Mouse (Mus musculus) left cerebral cortex, adult 2 months (tissue): Measurements from ENCODE around the gene Fancd2. TPM values are rescaled to one million over a fixed set of nuclear protein-coding genes. Genes with fewer than 3 reads are reported as not detected.

Experiments used
- DNase-seq, 2 experiments: peaks; one replicate each; pipeline ENCODE4 v3.0.0; 2021 to 2022; ENCODE audit warnings: low spot score in 2 of 2, mixed read lengths in 1 of 2; ENCODE audit errors: extremely low spot score in 1 of 2
- H3K27ac ChIP-seq: fragments of 200-600 bp; 2 replicates; pipeline ENCODE4 v1.8.1; 2022
- H3K4me3 ChIP-seq: fragments of 200-600 bp; 2 replicates; pipeline ENCODE4 v1.8.1; 2022
- CTCF ChIP-seq: fragments of 200-600 bp; IDR thresholded peaks from 2 replicates; pipeline ENCODE4 v1.8.1; 2022; ENCODE audit warnings: antibody characterized with exemption, mild to moderate bottlenecking, moderate library complexity
- intact Hi-C: fragments of 180-260 bp; cut with DNase I; formaldehyde crosslinking; loops from one replicate; pipeline ENCODE4 v1.15.1; 2025
- long read RNA-seq, 2 experiments: library from polyadenylated mRNA; stranded (forward); transcript quantifications; one replicate each; pipeline ENCODE4 v2.0.0; 2021; ENCODE audit warnings: borderline mapping rate in 2 of 2
- total RNA-seq, 2 experiments: library from RNA; stranded (reverse); gene quantifications; 2 replicates each; pipeline ENCODE4 v1.2.3; 2021

Gene Fancd2
- 1 to 10 TPM; 2.1 to 2.2 TPM for total RNA-seq
- long read RNA-seq, experiment 1, partial matches to known transcripts = 1 of 9 reads
- long read RNA-seq, experiment 1, other reads (novel, unspliced or antisense) = 8 of 9 reads
- long read RNA-seq, experiment 2, partial matches to known transcripts = 0 of 6 reads
- long read RNA-seq, experiment 2, other reads (novel, unspliced or antisense) = 6 of 6 reads

DNA sequence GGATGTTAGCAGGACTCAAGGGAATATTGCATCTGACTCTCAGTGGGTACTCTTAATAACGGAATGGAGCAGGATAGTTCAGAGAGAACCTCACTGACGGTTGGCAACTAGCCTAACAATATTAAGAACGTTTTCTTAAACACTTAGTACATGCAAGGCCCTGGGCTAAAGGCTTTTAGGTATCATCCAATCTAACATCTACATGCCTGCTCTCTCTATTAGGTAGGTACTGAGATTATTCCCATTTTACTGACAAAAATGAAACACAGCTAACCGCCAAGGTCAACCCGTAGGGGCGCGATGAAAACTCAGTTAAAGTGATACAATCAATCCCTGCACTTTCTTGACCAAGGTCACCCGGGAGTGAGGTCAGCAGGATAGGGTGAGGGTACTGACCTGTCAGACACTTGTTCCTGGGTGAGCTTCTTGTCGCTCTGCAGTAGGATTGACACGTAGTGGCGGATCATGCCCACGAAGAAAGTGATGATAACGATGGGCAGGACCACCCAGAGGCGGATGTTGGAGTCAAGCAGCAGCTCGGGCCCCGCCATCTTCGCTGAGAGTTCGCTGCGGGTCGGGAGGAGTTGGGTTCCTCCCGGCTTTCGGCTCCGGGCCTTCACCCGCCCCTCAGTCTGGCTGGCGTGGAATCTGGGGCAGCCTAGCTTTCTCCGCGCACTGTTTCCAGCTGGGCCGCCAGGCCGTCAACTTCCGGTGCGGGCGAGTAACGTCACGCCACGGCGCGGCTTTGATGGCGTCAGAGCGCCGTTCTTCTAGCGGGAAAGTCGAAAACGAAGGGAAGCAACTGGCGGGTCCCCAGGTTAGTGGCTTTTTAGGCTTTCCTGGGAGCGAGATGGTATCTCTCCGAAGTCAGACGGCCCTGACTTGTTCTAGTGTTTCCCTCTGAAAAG is at the start of gene Fancd2, which contains the start of gene Emc3:
Fancd2 (plus strand) TSS at position 751 of the 908 bp plus-strand sequence.
Emc3 (minus strand) TSS at position 721 of the 908 bp plus-strand sequence.
- Histone ChIP-seq H3K4me3 (peak within 1 kb of the TSS; percentile 96), H3K27ac (peak within 1 kb of the TSS; percentile 83)
- TF ChIP-seq CTCF = no peak; the same call in 1 of the 2 replicates
- DNase-seq = peak; percentile 92 to 97
- intact Hi-C loops = loop anchor here (5.0 kb wide), 2 partner anchors 71 to 151 kb away; partner anchors contain the start of genes Brk1 and Fancd2os

DNA sequence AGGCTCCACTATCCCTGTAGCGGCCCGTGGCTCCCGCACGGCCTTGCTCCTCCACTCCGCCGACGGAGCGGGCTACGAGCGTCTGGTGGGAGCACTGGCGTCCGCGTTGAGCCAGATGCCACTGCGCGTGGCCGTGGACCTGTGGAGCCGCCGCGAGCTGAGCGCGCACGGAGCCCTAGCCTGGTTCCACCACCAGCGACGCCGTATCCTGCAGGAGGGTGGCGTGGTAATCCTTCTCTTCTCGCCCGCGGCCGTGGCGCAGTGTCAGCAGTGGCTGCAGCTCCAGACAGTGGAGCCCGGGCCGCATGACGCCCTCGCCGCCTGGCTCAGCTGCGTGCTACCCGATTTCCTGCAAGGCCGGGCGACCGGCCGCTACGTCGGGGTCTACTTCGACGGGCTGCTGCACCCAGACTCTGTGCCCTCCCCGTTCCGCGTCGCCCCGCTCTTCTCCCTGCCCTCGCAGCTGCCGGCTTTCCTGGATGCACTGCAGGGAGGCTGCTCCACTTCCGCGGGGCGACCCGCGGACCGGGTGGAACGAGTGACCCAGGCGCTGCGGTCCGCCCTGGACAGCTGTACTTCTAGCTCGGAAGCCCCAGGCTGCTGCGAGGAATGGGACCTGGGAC is 48.9 kb upstream of the Fancd2 start:
- TF ChIP-seq CTCF = no peak; the same call in 1 of the 2 replicates
- DNase-seq = peak; percentile 47 to 57
- Histone ChIP-seq H3K27ac (peak overlapping the region; percentile 96), H3K4me3 (peak overlapping the region; percentile 80)
- intact Hi-C loops = loop anchor here (1.0 kb wide), 1 partner anchor 176 kb away; no protein-coding TSS in a partner anchor

DNA sequence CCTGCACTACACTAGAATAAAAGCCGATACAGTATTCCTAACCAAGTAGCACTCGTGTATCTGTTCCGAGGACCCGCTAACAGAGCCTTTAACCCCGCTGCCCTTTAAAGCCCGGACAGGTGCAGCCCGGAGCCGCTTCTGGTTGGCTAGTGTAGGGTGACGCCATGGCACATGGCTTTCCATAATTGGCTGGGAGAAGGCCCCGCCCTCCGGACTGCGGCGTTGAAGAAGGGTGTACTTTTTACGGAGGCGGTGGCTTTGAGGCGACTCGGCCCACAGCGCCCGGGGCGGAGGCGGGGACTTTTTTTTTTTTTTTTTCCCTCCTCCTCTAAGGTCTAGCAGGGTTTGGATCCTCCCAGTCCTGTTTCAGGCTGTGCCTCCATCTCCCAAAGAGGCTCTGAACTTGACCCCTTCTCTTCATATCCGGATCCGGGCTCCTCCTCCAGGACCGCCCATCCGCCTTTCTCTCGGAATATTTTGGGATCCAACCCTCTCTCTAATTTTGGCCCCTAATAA is 48.3 kb upstream of the Fancd2 start, which contains the start of gene Creld1:
Creld1 (plus strand) TSS at position 198 of the 516 bp plus-strand sequence.
- no peak for TF ChIP-seq CTCF
- peak; percentile 89 to 93 for DNase-seq
- Histone ChIP-seq H3K4me3 (peak within 1 kb of the TSS; percentile 80), H3K27ac (peak within 1 kb of the TSS; percentile 96)
- intact Hi-C loops = loop anchor here (1.0 kb wide), 1 partner anchor 177 kb away; no protein-coding TSS in a partner anchor

DNA sequence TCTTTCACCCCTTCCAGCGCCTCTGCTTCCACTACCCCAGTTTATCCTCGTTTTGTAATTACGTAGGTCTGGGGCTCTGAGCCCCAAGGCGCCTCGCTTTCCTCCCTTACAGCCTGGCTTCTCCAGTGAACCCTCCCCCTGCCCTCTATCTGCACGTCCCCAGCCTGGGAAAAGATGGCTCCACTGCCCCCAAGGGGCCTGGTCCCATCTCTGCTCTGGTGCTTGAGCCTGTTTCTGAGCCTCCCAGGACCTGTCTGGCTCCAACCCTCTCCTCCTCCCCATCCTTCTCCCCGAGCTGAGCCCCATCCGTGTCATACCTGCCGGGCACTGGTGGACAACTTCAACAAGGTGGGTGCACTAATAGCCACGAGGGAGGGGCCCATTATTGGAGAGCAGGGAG is 47.8 kb upstream of the Fancd2 start:
- DNase-seq = no peak
- Histone ChIP-seq H3K27ac (peak overlapping the region; percentile 96), H3K4me3 (peak overlapping the region; percentile 80)
- no peak for TF ChIP-seq CTCF
- intact Hi-C loops = loop anchor here (1.0 kb wide), 1 partner anchor 177 kb away; no protein-coding TSS in a partner anchor

DNA sequence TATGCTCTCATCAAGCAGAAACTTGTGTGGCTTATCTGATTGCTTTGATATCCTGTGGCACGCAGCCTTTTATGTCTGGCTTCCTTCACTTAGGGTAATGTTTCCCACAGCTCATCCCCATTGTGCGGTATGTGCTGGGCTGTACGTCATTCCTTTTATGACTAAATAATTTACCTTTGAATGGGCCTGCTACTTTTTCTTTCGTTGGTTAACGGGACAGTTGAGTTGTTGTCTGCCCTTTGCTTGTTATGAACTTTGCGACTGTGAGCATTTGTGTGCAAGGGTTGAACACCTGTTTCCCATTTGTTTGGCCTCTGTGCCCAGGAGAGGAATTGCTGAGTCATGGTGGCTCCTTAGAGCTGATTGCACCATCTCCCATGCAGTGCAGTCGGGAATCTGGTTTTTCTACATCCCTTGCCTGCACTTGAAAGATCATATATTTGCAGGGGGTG is 44.3 kb upstream of the Fancd2 start:
- intact Hi-C loops = no loop called here

DNA sequence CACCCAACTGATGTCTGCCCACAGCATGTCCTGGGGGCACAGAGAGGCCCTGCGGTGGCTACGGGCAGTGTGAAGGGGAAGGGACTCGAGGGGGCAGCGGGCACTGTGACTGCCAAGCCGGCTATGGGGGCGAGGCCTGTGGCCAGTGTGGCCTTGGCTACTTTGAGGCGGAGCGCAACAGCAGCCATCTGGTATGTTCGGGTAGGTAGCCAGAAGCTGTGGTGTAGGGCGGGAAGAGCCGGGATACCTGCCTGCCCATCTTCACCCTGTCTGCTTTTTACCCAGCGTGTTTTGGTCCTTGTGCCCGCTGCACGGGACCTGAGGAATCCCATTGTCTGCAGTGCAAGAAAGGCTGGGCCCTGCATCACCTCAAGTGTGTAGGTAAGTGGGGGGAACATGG is 42.1 kb upstream of the Fancd2 start:
- no peak for TF ChIP-seq CTCF
- intact Hi-C loops = no loop called here

More for the DNA sequence above, 44.3 kb upstream of the Fancd2 start:
- TF ChIP-seq CTCF = no peak
- DNase-seq = no peak
- Histone ChIP-seq H3K4me3 (no peak overlapping the region), H3K27ac (peak overlapping the region; percentile 60)

DNA sequence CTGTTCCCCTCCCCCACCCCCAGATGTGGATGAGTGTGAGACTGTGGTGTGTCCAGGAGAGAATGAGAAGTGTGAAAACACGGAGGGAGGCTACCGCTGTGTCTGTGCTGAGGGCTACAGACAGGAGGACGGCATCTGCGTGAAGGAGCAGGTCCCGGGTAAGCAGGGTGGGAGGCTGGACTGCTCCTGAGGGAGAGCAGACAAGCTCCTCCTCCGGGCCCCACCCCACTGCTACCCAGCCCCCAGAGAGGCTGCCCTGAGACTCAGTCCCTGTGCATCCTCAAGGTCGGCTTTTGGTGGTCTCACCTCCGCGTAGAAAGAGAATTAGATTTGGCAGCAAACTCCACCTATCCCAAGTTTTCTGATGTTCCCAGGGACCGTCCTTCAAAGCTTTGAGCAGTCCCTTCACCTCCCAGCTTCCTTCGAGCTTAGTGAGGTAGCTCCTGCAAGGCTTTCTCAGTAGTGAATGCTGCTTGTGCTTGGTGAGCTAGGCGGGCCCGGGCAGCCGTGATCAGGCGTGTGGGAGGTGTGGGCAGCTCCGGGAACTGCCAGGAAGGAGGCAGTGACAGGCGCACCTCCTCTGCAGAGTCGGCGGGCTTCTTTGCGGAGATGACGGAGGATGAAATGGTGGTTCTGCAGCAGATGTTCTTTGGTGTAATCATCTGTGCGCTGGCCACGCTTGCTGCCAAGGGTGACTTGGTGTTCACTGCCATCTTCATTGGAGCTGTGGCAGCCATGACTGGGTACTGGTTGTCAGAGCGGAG is 39.2 kb upstream of the Fancd2 start:
- no peak for TF ChIP-seq CTCF
- H3K4me3 ChIP-seq = no peak overlapping the region
- DNase-seq = peak; percentile 68 to 71
- intact Hi-C loops = no loop called here
- H3K27ac ChIP-seq = peak overlapping the region; percentile 76

More for the DNA sequence above, 42.1 kb upstream of the Fancd2 start:
- H3K4me3 ChIP-seq = no peak overlapping the region
- no peak overlapping the region for H3K27ac ChIP-seq
- DNase-seq = no peak

DNA sequence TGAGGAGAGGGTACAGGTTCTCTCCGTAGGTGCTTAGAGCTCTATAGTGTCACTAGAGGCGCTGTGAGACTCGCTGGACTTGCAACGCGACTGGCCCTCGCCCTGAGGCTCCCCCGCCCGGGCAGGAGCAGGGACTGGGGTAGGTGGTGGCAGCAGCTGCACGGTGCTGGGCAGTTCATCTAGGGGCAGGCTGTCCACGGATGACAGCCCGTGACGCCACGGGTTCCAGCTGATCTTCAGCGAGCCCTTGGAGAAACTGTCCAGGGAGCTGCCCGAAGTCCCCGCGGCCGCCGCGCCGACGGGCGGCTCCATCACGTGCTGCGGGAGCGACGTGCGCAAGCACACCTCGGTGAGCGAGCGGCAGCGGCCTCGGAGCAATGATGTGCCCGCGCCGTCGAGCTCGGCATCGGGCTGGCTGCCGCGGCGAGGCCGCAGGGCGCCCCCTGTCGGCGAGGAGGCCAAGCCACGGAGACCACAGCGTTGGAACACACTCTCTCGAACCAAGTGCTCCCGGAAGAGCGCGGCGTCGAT is 37.2 kb upstream of the Fancd2 start:
- H3K4me3 ChIP-seq = peak overlapping the region; percentile 37
- peak overlapping the region; percentile 76 for H3K27ac ChIP-seq
- TF ChIP-seq CTCF = peak; percentile 74
- intact Hi-C loops = no loop called here
- peak; percentile 73 to 77 for DNase-seq

DNA sequence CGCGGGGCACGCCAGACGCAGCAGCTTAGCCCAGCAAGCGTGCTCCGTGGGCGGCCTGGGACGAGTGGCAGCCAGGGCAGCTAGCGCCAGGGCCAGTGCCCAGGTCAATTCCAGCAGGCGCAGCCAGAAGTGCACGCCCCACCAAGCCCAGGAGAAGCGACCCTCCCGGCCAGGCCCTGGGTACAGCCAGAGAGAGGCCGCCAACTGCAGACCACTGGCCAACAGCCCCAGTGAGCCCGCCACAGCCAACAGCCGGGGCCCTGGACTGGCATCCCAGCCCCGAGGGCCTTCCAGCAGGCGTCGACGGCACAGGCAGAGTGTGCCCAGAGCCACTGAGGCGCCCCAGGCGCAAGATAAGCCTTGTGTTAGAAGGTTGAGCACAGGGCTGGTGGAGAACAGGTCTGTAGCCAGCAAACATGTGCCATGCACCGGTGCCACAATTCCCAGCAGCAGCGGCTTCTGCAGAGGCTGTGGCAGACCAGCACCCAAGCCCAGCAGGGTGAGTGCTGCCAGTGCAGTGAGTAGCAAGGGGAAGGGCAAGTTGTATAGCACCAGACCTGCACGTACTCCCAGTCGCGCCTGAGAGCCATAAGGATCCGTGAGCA is 36.3 kb upstream of the Fancd2 start:
- no peak for TF ChIP-seq CTCF
- peak overlapping the region; percentile 37 for H3K4me3 ChIP-seq

DNA sequence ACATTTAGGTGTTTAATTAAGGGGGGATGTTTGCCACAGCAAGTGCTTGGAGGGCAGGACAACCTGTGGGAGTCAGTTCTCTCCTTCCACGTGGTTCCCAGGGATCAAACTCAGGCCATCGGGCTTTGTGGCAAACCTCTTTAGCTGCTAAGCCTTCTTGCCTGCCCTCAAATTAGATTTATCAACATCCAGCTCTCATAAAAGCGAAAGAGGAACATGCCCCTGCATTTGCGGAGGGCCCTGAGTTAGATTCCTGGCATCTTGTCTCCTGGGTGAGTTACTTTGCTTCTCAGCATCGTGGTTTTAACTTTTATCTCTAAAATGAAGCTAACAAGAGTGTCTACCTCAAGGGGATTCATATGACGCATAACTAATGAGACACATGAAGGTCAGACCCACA is 32.1 kb upstream of the Fancd2 start:
- Histone ChIP-seq H3K4me3 (no peak overlapping the region; the same call in 1 of the 2 replicates), H3K27ac (no peak overlapping the region)
- no peak for TF ChIP-seq CTCF
- intact Hi-C loops = no loop called here
- no peak for DNase-seq

More for the DNA sequence above, 36.3 kb upstream of the Fancd2 start:
- peak overlapping the region; percentile 76 for H3K27ac ChIP-seq
- DNase-seq = peak in 1 of 2 experiments; percentile 21
- intact Hi-C loops = no loop called here
